Mouse (Mus musculus) embryonic facial prominence, embryonic 12.5 days (tissue): ENCODE results near the gene Fcrlb. TPM values are rescaled to one million over a fixed set of nuclear protein-coding genes. Genes with fewer than 3 reads are reported as not detected.

ENCODE experiments used
- ATAC-seq: fragments of 200-750 bp; cut with Nextera tagmentation; 2 replicates; pipeline ENCODE4 v1.8.0; 2017; ENCODE audit not compliant: insufficient number of reproducible peaks, insufficient read depth, low FRiP score, low TSS enrichment
- H3K27ac ChIP-seq: fragments of 300-500 bp; sonication (generic); 2 replicates; pipeline ENCODE4 v1.5.1; 2016; ENCODE audit warnings: mild to moderate bottlenecking
- H3K27me3 ChIP-seq: fragments of 300-500 bp; sonication (generic); 2 replicates; pipeline ENCODE4 v1.6.1; 2016; ENCODE audit warnings: mild to moderate bottlenecking, moderate library complexity
- H3K36me3 ChIP-seq: fragments of 300-500 bp; sonication (generic); 2 replicates; pipeline ENCODE4 v1.6.1; 2016; ENCODE audit warnings: mild to moderate bottlenecking
- H3K4me1 ChIP-seq: fragments of 300-500 bp; sonication (generic); 2 replicates; pipeline ENCODE4 v1.6.1; 2016
- H3K4me2 ChIP-seq: fragments of 300-500 bp; sonication (generic); replicated peaks from 2 replicates; pipeline ENCODE4 v1.6.1; 2016; ENCODE audit warnings: mild to moderate bottlenecking, moderate library complexity
- H3K4me3 ChIP-seq: fragments of 300-500 bp; sonication (generic); 2 replicates; pipeline ENCODE4 v1.5.1; 2016; ENCODE audit warnings: mild to moderate bottlenecking
- H3K9ac ChIP-seq: fragments of 300-500 bp; sonication (generic); 2 replicates; pipeline ENCODE4 v1.6.1; 2016; ENCODE audit warnings: mild to moderate bottlenecking, moderate library complexity
- H3K9me3 ChIP-seq: fragments of 300-500 bp; sonication (generic); 2 replicates; pipeline ENCODE4 v1.6.1; 2016; ENCODE audit warnings: mild to moderate bottlenecking, moderate library complexity
- WGBS: fragments of 180-500 bp; shearing (Covaris S2); methylation state at CpG from one replicate; pipeline ENCODE4 v1.1.7; 2016; 5-methylcytosine and 5-hydroxymethylcytosine counted together
- polyA plus RNA-seq: library from polyadenylated mRNA; unstranded; fragments of >200 nt; fragmentation: Nextera tagmentation; extraction: Ambion mirVana; gene quantifications from 2 replicates; pipeline ENCODE4 v1.2.1, GENCODE M21; 2016

The Fcrlb gene
- polyA plus RNA-seq, 1 experiment from 2014 or later: not detected

- H3K9ac ChIP-seq: peak overlapping the region; percentile 47
- peaks cover 51% of the 10 kb centered on the region for H3K27me3 ChIP-seq
- H3K36me3 ChIP-seq: no peaks in the 10 kb centered on the region
- peak overlapping the region; percentile 56 for H3K4me3 ChIP-seq
- no peaks in the 10 kb centered on the region for H3K9me3 ChIP-seq
- H3K4me1 ChIP-seq: peaks cover 14% of the 10 kb centered on the region
- peak overlapping the region; percentile 95 for H3K4me2 ChIP-seq
- peak; percentile 68; the same call in 1 of the 2 replicates for ATAC-seq
- WGBS: under 1% methylated on average over 71 of the region's 71 CpGs
- H3K27ac ChIP-seq: no peak overlapping the region
Observed at GRCm38 (mm10) chr1:170907456-170908191, 5.1 kb downstream of the Fcrlb start.

GRCm38 (mm10) chr1:170907111-170907455 is 5.7 kb downstream of the Fcrlb start:
- Histone ChIP-seq H3K36me3 (no peaks in the 10 kb centered on the region), H3K4me3 (peak overlapping the region; percentile 56), H3K9me3 (no peaks in the 10 kb centered on the region), H3K9ac (peak overlapping the region; percentile 47), H3K27me3 (peaks cover 51% of the 10 kb centered on the region), H3K4me1 (peaks cover 14% of the 10 kb centered on the region), H3K27ac (no peak overlapping the region), H3K4me2 (peak overlapping the region; percentile 95)
- WGBS: 21% methylated on average over 11 of the region's 11 CpGs
- no peak for ATAC-seq

GRCm38 (mm10) chr1:170903485-170903884 is 9.3 kb downstream of the Fcrlb start:
- no peaks in the 10 kb centered on the region for H3K36me3 ChIP-seq
- H3K27ac ChIP-seq: no peak overlapping the region
- no peak overlapping the region for H3K4me3 ChIP-seq
- 79% methylated on average over 5 of the region's 5 CpGs for WGBS
- H3K9ac ChIP-seq: no peak overlapping the region
- peaks cover 12% of the 10 kb centered on the region for H3K4me1 ChIP-seq
- ATAC-seq: no peak
- H3K4me2 ChIP-seq: no peak overlapping the region
- H3K27me3 ChIP-seq: peaks cover 31% of the 10 kb centered on the region
- no peaks in the 10 kb centered on the region for H3K9me3 ChIP-seq

- WGBS: 34% methylated on average over 10 of the region's 10 CpGs
- no peak overlapping the region for H3K27ac ChIP-seq
- H3K9ac ChIP-seq: no peak overlapping the region
- no peak overlapping the region; the same call in 1 of the 2 replicates for H3K4me2 ChIP-seq
- no peak overlapping the region for H3K4me3 ChIP-seq
- H3K9me3 ChIP-seq: no peaks in the 10 kb centered on the region
- no peak for ATAC-seq
- H3K36me3 ChIP-seq: no peaks in the 10 kb centered on the region
- peaks cover 15% of the 10 kb centered on the region for H3K27me3 ChIP-seq
- no peaks in the 10 kb centered on the region for H3K4me1 ChIP-seq
Observed at GRCm38 (mm10) chr1:170901536-170902238, 11.1 kb downstream of the Fcrlb start.

- ATAC-seq: no peak
- no peak overlapping the region for H3K27ac ChIP-seq
- WGBS: 34% methylated on average over 10 of the region's 10 CpGs
- H3K9ac ChIP-seq: no peak overlapping the region
- H3K4me2 ChIP-seq: no peak overlapping the region
- H3K4me1 ChIP-seq: no peaks in the 10 kb centered on the region
- no peaks in the 10 kb centered on the region for H3K36me3 ChIP-seq
- H3K4me3 ChIP-seq: no peak overlapping the region
- no peaks in the 10 kb centered on the region for H3K9me3 ChIP-seq
- H3K27me3 ChIP-seq: peaks cover 7% of the 10 kb centered on the region
Observed at GRCm38 (mm10) chr1:170900799-170901467, 11.8 kb downstream of the Fcrlb start.

DNA sequence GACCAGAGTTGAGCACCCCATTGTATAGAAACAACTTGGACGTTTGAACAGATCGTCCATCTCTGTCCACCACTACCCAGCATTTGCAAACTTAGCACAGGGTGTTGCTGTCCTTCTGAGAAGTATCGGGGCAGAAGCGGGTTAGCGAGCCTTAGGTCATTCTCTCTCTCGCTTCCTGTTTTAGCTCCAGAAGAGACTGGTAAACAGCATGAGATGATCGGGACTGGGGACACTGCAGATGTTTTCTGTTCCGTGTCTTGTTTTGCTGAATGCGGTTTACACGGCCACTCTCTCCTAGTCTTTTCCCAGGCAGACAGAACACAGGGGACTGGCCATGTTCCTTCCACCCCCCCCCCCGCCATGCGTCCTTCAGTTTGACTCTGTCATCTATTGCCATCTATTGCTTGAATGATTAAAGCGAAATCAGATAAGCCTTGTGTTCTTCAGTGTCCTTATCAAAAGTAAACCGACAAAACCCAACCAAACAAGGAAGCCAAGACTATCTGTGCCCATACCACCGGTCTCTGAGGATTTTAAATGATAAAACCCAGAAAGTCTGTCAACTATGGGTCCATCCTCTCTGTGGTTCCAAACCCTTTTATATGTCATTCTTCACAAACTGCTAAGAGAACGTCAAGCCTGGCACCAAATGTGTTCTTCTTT is 14.2 kb downstream of the Fcrlb start:
- H3K4me1 ChIP-seq: no peaks in the 10 kb centered on the region
- no peak for ATAC-seq
- 74% methylated on average over 16 of the region's 16 CpGs for whole genome bisulfite sequencing

GRCm38 (mm10) chr1:170896651-170897281 is 16.0 kb downstream of the Fcrlb start:
- no peaks in the 10 kb centered on the region for H3K36me3 ChIP-seq
- no peak overlapping the region for H3K27ac ChIP-seq
- H3K9ac ChIP-seq: no peak overlapping the region
- H3K4me3 ChIP-seq: no peak overlapping the region
- H3K9me3 ChIP-seq: no peaks in the 10 kb centered on the region
- no peak for ATAC-seq
- no peaks in the 10 kb centered on the region for H3K4me1 ChIP-seq
- H3K27me3 ChIP-seq: no peaks in the 10 kb centered on the region
- WGBS: 78% methylated on average over 5 of the region's 5 CpGs
- H3K4me2 ChIP-seq: no peak overlapping the region

More for the DNA sequence above, 14.2 kb downstream of the Fcrlb start:
- H3K36me3 ChIP-seq: no peaks in the 10 kb centered on the region
- H3K4me2 ChIP-seq: no peak overlapping the region
- no peaks in the 10 kb centered on the region for H3K27me3 ChIP-seq
- H3K4me3 ChIP-seq: no peak overlapping the region
- no peaks in the 10 kb centered on the region for H3K9me3 ChIP-seq
- H3K27ac ChIP-seq: no peak overlapping the region
- H3K9ac ChIP-seq: no peak overlapping the region

GRCm38 (mm10) chr1:170894603-170895602 is 17.8 kb downstream of the Fcrlb start:
- no peak for ATAC-seq
- H3K9ac ChIP-seq: no peak overlapping the region
- H3K4me1 ChIP-seq: no peaks in the 10 kb centered on the region
- H3K27ac ChIP-seq: no peak overlapping the region
- no peak overlapping the region for H3K4me3 ChIP-seq
- WGBS: 58% methylated on average over 9 of the region's 9 CpGs
- H3K36me3 ChIP-seq: no peaks in the 10 kb centered on the region
- no peaks in the 10 kb centered on the region for H3K9me3 ChIP-seq
- no peak overlapping the region for H3K4me2 ChIP-seq
- H3K27me3 ChIP-seq: no peaks in the 10 kb centered on the region

GRCm38 (mm10) chr1:170892279-170892678 is 20.5 kb downstream of the Fcrlb start:
- Histone ChIP-seq H3K27ac (no peak overlapping the region), H3K9ac (no peak overlapping the region), H3K27me3 (no peaks in the 10 kb centered on the region), H3K4me1 (no peaks in the 10 kb centered on the region), H3K36me3 (no peaks in the 10 kb centered on the region), H3K9me3 (no peaks in the 10 kb centered on the region), H3K4me2 (no peak overlapping the region), H3K4me3 (no peak overlapping the region)
- no peak for ATAC-seq
- WGBS: 68% methylated on average over 1 of the region's 1 CpGs

- WGBS: 62% methylated on average over 2 of the region's 2 CpGs
- H3K4me1 ChIP-seq: no peaks in the 10 kb centered on the region
- ATAC-seq: no peak
- no peak overlapping the region for H3K27ac ChIP-seq
- H3K9ac ChIP-seq: no peak overlapping the region
- H3K4me2 ChIP-seq: no peak overlapping the region
- no peaks in the 10 kb centered on the region for H3K36me3 ChIP-seq
- H3K4me3 ChIP-seq: no peak overlapping the region
- H3K9me3 ChIP-seq: no peaks in the 10 kb centered on the region
- no peaks in the 10 kb centered on the region for H3K27me3 ChIP-seq
Observed at GRCm38 (mm10) chr1:170891646-170892045, 21.1 kb downstream of the Fcrlb start.
